Mouse (Mus musculus) lung, adult 2 months (tissue): ENCODE measurements around the gene Lrrc15.

ENCODE experiments used
- CTCF ChIP-seq: fragments of 200-500 bp; IDR thresholded peaks from 2 replicates; pipeline ENCODE4 v1.5.1; 2011; ENCODE audit warnings: mild to moderate bottlenecking, low read length, control low read depth; ENCODE audit not compliant: insufficient read depth
- POLR2A ChIP-seq: fragments of 200-500 bp; IDR thresholded peaks from 2 replicates; pipeline ENCODE4 v1.6.1; 2011; ENCODE audit warnings: low read depth, mild to moderate bottlenecking, control low read depth, low read length, borderline replicate concordance; ENCODE audit errors: extremely low read depth

DNA sequence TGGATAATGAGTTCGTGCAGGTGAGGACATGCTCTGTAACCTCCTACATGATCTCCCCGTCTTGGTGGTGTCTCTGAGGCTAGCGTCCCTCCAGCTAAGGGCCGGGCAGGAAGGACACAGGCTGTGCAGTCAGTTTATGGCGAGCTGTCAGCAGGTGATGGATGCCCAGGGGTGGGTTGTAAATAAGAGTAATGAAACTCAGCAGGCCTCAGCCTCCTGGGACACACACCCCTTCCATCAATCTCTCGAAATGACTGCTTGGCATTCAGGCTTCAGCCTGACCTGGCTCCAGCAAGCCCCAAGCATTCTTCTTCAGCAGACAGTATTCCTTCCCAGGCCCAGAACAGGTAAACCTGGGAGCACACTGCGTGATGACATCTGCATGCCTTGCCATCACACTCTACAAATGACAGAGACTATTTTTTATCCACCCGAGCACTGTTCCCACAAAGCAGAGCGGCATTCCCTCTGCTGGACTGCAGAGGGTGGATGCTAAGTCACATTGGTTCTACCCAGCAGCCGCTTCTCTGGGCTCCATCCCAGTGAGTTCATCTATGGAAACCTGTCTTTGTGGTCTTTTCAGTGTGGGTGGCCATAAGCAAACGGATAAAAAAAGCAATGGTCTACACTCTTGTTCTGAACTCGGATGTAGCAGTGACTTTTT lies 38.9 kb downstream of the Lrrc15 start:
- TF ChIP-seq POLR2A (no peak), CTCF (no peak)
